Mouse (Mus musculus): ENCODE results near the gene Lgr4. TPM values are rescaled to one million over a fixed set of nuclear protein-coding genes. Genes with fewer than 3 reads are reported as not detected.
A peak's percentile ranks its signal among the peaks of the same experiment; 100 is the strongest.

Lgr4 gene
- polyA plus RNA-seq, 1 experiment from 2014 or later, result 9.9 TPM

DNA sequence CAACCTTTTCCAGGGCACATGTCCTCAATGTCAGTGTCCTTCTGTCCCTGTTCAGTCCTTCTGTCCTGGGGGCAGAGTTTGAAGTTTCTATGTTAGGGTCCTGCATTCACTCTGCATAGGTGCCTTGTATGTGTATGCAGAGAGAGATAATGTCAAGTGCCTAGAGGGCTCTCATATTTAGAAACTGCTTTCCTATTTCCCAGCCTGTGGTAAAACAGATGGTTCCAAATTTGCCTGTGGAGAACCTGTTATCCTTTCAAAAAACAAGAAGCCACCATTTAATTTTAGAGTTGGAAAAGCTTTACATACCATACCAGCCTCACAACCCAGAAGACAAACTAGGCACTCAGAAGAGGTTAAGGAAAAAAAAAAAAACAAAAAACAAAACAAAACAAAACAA lies 32.1 kb downstream of the Lgr4 start:
- no peaks in the 10 kb centered on the region for H3K27me3 ChIP-seq (replicated peaks)
- H3K4me2 ChIP-seq, result no peak overlapping the region
- no peak overlapping the region for H3K4me3 ChIP-seq
- H3K9ac ChIP-seq, result no peak overlapping the region
- peaks cover 78% of the 10 kb centered on the region for H3K4me1 ChIP-seq
- no peak for ATAC-seq (ENCODE audit: extremely low read depth, insufficient number of reproducible peaks, low FRiP score, low TSS enrichment)
- no peaks in the 10 kb centered on the region for H3K36me3 ChIP-seq
- 0 out of 2 replicates have a peak overlapping the region, but pooled peaks have one; percentile 36 for H3K27ac ChIP-seq (replicated peaks)
- H3K9me3 ChIP-seq, result no peaks in the 10 kb centered on the region

DNA sequence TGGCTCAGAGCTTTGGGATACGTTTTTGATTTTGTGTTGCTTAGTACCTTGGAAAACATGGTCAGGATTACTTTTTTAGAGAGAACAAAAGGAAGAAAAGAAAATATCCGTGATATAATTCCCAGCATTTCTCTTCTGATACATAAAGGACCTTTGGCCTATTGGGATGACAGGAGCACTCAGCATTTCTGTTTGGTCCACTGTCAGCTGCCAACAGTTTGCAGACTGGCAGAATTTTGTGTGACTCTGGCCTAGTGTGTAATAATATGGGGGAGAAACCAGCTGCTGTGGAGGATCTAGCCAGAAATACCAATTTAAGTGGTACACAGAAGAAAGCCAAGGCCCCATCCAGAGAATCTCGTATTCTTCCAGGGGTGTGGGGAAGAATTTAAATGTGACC lies 32.9 kb downstream of the Lgr4 start:
- H3K4me1 ChIP-seq, result peaks cover 79% of the 10 kb centered on the region
- 0 out of 2 replicates have a peak overlapping the region, but pooled peaks have one; percentile 9 for H3K9ac ChIP-seq
- no peaks in the 10 kb centered on the region for H3K36me3 ChIP-seq
- no peak overlapping the region for H3K4me3 ChIP-seq
- H3K27ac ChIP-seq (replicated peaks), result peak overlapping the region; percentile 45; the same call in 1 of the 2 replicates
- WGBS, result 68% methylated on average over 3 of the region's 3 CpGs
- no peak for ATAC-seq (ENCODE audit: extremely low read depth, insufficient number of reproducible peaks, low FRiP score, low TSS enrichment)
- H3K4me2 ChIP-seq, result no peak overlapping the region
- no peaks in the 10 kb centered on the region for H3K27me3 ChIP-seq (replicated peaks)
- H3K9me3 ChIP-seq, result no peaks in the 10 kb centered on the region

- no peak overlapping the region for H3K9ac ChIP-seq
- WGBS, result 48% methylated on average over 4 of the region's 4 CpGs
- peaks cover 79% of the 10 kb centered on the region for H3K4me1 ChIP-seq
- H3K4me2 ChIP-seq, result no peak overlapping the region
- H3K27me3 ChIP-seq (replicated peaks), result no peaks in the 10 kb centered on the region
- no peak overlapping the region for H3K4me3 ChIP-seq
- H3K36me3 ChIP-seq, result no peaks in the 10 kb centered on the region
- peak overlapping the region; percentile 45 for H3K27ac ChIP-seq (replicated peaks)
- ATAC-seq (ENCODE audit: extremely low read depth, insufficient number of reproducible peaks, low FRiP score, low TSS enrichment), result no peak
- no peaks in the 10 kb centered on the region for H3K9me3 ChIP-seq
These were observed 33.6 kb downstream of the Lgr4 start for GRCm38 (mm10) chr2:109951050-109951449.

DNA sequence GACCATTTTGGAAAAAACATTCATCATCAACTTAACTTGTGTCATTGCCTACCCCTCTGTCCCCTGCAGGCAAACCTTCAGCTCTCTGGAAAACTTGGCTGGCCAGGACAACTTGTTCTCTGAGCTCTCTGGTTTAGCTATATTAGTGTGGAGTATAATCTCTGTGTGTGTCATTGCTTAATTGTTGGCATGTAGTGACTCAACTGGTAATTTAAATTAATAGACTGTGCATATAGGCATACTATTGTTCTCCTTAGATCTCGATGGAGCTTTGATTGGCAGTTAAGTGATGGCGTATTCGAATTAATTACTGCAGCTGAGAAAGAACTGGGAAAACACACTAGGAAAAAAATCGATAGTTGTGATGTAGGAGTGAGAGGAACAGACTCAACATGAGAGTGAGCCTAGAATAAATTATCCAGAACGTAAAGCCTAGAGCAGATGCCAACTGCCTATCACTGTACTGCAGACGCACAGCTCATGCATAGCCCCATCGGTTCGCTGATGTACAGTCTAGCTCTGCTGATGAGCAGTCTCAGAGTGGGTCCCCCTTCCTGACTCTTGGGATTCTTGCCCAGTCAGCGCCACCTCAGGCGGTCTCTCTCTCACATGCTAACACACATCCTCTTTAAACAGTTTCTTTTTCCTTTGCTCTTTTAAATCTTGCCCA lies 35.7 kb downstream of the Lgr4 start:
- Histone ChIP-seq H3K4me3 (no peak overlapping the region), H3K9ac (no peak overlapping the region), H3K4me1 (peaks cover 91% of the 10 kb centered on the region), H3K4me2 (no peak overlapping the region), H3K27ac (replicated peaks) (no peak overlapping the region), H3K27me3 (replicated peaks) (no peaks in the 10 kb centered on the region), H3K36me3 (no peaks in the 10 kb centered on the region), H3K9me3 (no peaks in the 10 kb centered on the region)
- 77% methylated on average over 10 of the region's 10 CpGs for WGBS
- no peak for ATAC-seq (ENCODE audit: extremely low read depth, insufficient number of reproducible peaks, low FRiP score, low TSS enrichment)

DNA sequence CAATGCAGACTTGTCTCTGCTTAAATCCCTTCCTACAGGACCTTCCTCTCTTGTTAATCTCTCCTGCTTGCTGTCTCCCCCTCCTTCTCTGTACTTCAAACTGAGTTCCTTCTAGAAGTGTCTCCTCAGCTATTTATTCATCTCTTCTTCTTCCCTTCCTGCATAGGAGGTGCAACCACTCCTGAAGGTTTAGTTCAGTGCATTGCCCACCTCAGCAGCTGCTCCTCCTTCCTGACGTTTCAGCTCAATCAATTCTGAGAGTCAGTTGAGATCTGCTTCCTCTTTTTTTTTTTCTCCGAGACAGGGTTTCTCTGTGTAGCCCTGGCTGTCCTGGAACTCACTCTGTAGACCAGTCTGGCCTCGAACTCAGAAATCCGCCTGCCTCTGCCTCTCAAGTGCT lies 36.4 kb downstream of the Lgr4 start:
- Histone ChIP-seq H3K4me1 (peaks cover 94% of the 10 kb centered on the region), H3K9ac (no peak overlapping the region), H3K4me3 (no peak overlapping the region), H3K27ac (replicated peaks) (no peak overlapping the region), H3K9me3 (no peaks in the 10 kb centered on the region), H3K36me3 (no peaks in the 10 kb centered on the region), H3K27me3 (replicated peaks) (no peaks in the 10 kb centered on the region), H3K4me2 (no peak overlapping the region)
- 67% methylated on average over 4 of the region's 4 CpGs for WGBS
- no peak for ATAC-seq (ENCODE audit: extremely low read depth, insufficient number of reproducible peaks, low FRiP score, low TSS enrichment)

GRCm38 (mm10) chr2:109955060-109955459 lies 37.6 kb downstream of the Lgr4 start:
- Histone ChIP-seq H3K27ac (replicated peaks) (peak overlapping the region; percentile 65), H3K9me3 (no peaks in the 10 kb centered on the region), H3K27me3 (replicated peaks) (no peaks in the 10 kb centered on the region), H3K4me2 (peak overlapping the region; percentile 43), H3K9ac (no peak overlapping the region), H3K4me1 (peaks cover 95% of the 10 kb centered on the region), H3K4me3 (no peak overlapping the region), H3K36me3 (no peaks in the 10 kb centered on the region)
- WGBS, result 31% methylated on average over 5 of the region's 5 CpGs
- no peak for ATAC-seq (ENCODE audit: extremely low read depth, insufficient number of reproducible peaks, low FRiP score, low TSS enrichment)

DNA sequence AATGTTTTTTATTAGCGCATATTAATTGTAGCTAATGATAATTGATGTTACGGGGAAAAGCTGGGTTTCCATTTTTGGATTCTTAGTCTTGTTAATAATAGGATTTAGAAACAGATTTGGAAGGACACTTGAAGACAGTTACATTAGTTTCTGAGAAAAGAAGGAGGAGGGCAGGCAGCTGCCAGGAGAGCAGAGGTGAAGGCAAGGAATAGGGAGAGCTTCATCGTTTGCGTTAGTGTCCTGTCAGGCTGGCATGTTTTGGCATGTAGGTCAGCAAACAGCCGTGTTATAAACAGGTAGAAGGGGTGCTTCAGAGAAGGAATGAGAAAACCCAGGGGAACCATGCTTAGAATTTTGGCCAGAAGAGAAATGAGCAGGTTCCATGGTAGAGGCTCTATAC lies 38.5 kb downstream of the Lgr4 start:
- ATAC-seq (ENCODE audit: extremely low read depth, insufficient number of reproducible peaks, low FRiP score, low TSS enrichment), result no peak
- Histone ChIP-seq H3K9ac (no peak overlapping the region), H3K36me3 (no peaks in the 10 kb centered on the region), H3K27me3 (replicated peaks) (no peaks in the 10 kb centered on the region), H3K4me1 (peaks cover 93% of the 10 kb centered on the region), H3K9me3 (no peaks in the 10 kb centered on the region), H3K4me2 (no peak overlapping the region), H3K27ac (replicated peaks) (no peak overlapping the region), H3K4me3 (no peak overlapping the region)
- WGBS, result 86% methylated on average over 5 of the region's 5 CpGs

GRCm38 (mm10) chr2:109956785-109957184 lies 39.3 kb downstream of the Lgr4 start:
- Histone ChIP-seq H3K9me3 (no peaks in the 10 kb centered on the region), H3K9ac (no peak overlapping the region), H3K4me2 (no peak overlapping the region), H3K27ac (replicated peaks) (no peak overlapping the region), H3K27me3 (replicated peaks) (no peaks in the 10 kb centered on the region), H3K36me3 (no peaks in the 10 kb centered on the region), H3K4me1 (peaks cover 89% of the 10 kb centered on the region), H3K4me3 (no peak overlapping the region)
- 51% methylated on average over 4 of the region's 4 CpGs for WGBS
- no peak for ATAC-seq (ENCODE audit: extremely low read depth, insufficient number of reproducible peaks, low FRiP score, low TSS enrichment)

DNA sequence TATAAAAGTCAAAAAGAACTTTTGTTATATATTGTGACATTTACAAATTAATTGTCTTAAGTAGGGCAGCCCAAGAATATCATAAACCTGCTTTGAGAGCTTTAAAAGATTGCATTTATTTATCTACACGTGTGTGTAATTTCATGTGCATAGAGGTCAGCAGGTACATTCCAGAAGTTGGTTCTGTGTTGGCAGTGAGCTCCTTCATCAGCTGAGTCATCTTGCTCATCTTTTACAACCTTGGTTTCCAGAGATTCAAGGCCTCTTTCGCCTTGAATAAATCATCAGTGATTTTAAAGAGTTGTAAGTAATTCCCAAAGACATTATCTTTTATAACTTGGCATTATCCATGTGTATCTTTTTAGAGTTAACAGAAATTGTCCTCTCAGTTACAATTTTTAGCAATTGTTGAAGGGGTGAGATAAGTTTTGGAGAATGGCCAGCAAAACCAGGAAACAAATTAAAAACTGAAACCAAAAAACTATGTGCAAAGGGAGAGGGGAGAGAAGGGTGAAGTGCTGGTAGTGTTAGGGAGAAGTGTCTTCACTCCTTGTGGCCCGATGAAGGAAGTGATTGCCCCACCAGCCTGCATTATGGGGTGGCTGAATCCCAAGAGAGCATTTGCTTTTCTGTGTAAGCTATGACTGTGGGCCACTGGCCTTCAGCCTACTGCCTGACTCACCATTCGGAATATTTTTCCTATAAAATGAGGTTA lies 41.4 kb downstream of the Lgr4 start:
- Histone ChIP-seq H3K4me2 (no peak overlapping the region), H3K4me3 (no peak overlapping the region), H3K9me3 (no peaks in the 10 kb centered on the region), H3K27me3 (replicated peaks) (no peaks in the 10 kb centered on the region), H3K36me3 (no peaks in the 10 kb centered on the region), H3K9ac (no peak overlapping the region), H3K4me1 (peaks cover 78% of the 10 kb centered on the region), H3K27ac (replicated peaks) (0 out of 2 replicates have a peak overlapping the region, but pooled peaks have one; percentile 3)
- ATAC-seq (ENCODE audit: extremely low read depth, insufficient number of reproducible peaks, low FRiP score, low TSS enrichment), result no peak
- WGBS, result 75% methylated on average over 4 of the region's 4 CpGs

DNA sequence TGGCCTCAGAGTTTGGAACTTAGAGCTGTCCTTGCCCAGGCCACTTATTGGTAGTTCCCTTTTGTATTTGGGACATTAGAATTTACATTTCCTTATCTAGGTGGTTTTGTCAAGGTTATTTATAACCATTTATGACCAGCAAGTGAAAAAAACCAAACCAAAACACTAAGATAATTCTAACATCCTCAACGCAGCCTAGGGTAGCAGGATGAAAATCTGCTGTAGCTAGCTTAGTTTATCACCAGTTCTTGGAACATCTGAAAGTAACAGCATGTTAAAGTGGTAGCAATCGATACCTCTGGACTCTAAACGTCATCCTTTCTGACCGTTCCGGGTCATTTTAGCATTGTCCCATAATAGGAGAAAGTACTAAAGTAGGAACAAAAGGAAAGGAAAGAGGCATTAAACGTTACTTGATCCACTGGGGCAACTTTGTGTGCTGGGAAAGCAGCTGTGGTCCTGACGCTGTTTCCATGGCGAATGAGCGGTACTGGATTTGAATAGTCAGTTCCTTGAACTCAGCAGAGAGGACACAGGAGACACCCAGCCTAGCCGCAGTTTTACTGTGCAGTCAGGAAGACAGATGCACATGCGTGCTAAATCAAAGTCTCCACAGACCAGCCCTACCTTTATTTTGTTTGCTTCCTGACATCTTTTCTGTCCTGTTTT lies 42.1 kb downstream of the Lgr4 start:
- Histone ChIP-seq H3K4me3 (no peak overlapping the region), H3K4me1 (peaks cover 74% of the 10 kb centered on the region), H3K27me3 (replicated peaks) (no peaks in the 10 kb centered on the region), H3K9me3 (no peaks in the 10 kb centered on the region), H3K36me3 (no peaks in the 10 kb centered on the region), H3K4me2 (no peak overlapping the region), H3K9ac (no peak overlapping the region), H3K27ac (replicated peaks) (no peak overlapping the region)
- WGBS, result 80% methylated on average over 11 of the region's 11 CpGs
- no peak for ATAC-seq (ENCODE audit: extremely low read depth, insufficient number of reproducible peaks, low FRiP score, low TSS enrichment)

GRCm38 (mm10) chr2:109960246-109960645 lies 42.8 kb downstream of the Lgr4 start:
- H3K4me3 ChIP-seq, result no peak overlapping the region
- H3K4me2 ChIP-seq, result no peak overlapping the region
- H3K27ac ChIP-seq (replicated peaks), result no peak overlapping the region
- 69% methylated on average over 3 of the region's 3 CpGs for WGBS
- ATAC-seq (ENCODE audit: extremely low read depth, insufficient number of reproducible peaks, low FRiP score, low TSS enrichment), result no peak
- H3K27me3 ChIP-seq (replicated peaks), result no peaks in the 10 kb centered on the region
- H3K4me1 ChIP-seq, result peaks cover 67% of the 10 kb centered on the region
- no peaks in the 10 kb centered on the region for H3K36me3 ChIP-seq
- no peaks in the 10 kb centered on the region for H3K9me3 ChIP-seq
- no peak overlapping the region for H3K9ac ChIP-seq

All from heart, embryonic 13.5 days (tissue).